Mouse (Mus musculus) intestine, embryonic 16.5 days (tissue): ENCODE results near the gene Rprd1b. TPM values are rescaled to one million over a fixed set of nuclear protein-coding genes. Genes with fewer than 3 reads are reported as not detected.
"Not testable (repeated sequence)": the region's sequence is repeated elsewhere in the genome, so short reads cannot be mapped to it uniquely, and the experiment has no call there.

ENCODE experiments used
- ATAC-seq: fragments of 200-750 bp; cut with Nextera tagmentation; 2 replicates; pipeline ENCODE4 v1.8.0; 2017; ENCODE audit warnings: moderate TSS enrichment, moderate library complexity
- H3K27ac ChIP-seq: fragments of 300-500 bp; sonication (generic); 2 replicates; pipeline ENCODE4 v1.5.1; 2014; ENCODE audit warnings: mild to moderate bottlenecking, low read length
- H3K27me3 ChIP-seq: fragments of 300-500 bp; sonication (generic); replicated peaks from 2 replicates; pipeline ENCODE4 v1.6.1; 2014; ENCODE audit warnings: low read length, control low read depth, mixed read lengths; ENCODE audit not compliant: control insufficient read depth, insufficient read depth
- H3K36me3 ChIP-seq: fragments of 300-500 bp; sonication (generic); 2 replicates; pipeline ENCODE4 v1.6.1; 2014; ENCODE audit warnings: low read length, control low read depth; ENCODE audit not compliant: control insufficient read depth, insufficient read depth
- H3K4me1 ChIP-seq: fragments of 300-500 bp; sonication (generic); 2 replicates; pipeline ENCODE4 v1.6.1; 2014; ENCODE audit warnings: low read length, control low read depth, mixed read lengths; ENCODE audit not compliant: control insufficient read depth, insufficient read depth
- H3K4me2 ChIP-seq: fragments of 300-500 bp; sonication (generic); 2 replicates; pipeline ENCODE4 v1.6.1; 2014; ENCODE audit warnings: low read depth, low read length, control low read depth
- H3K4me3 ChIP-seq: fragments of 300-500 bp; sonication (generic); 2 replicates; pipeline ENCODE4 v1.5.1; 2014; ENCODE audit warnings: mild to moderate bottlenecking, low read length
- H3K9ac ChIP-seq: fragments of 300-500 bp; sonication (generic); 2 replicates; pipeline ENCODE4 v1.6.1; 2014; ENCODE audit warnings: low read depth, low read length
- H3K9me3 ChIP-seq: fragments of 300-500 bp; sonication (generic); 2 replicates; pipeline ENCODE4 v1.6.1; 2016; ENCODE audit warnings: low read length, control low read depth; ENCODE audit not compliant: control insufficient read depth
- WGBS: fragments of 180-500 bp; shearing (Covaris S2); extraction: QIAGEN DNeasy Blood & Tissue Kit; methylation state at CpG from one replicate; pipeline ENCODE4 v1.1.7; 2014; 5-methylcytosine and 5-hydroxymethylcytosine counted together
- polyA plus RNA-seq: library from polyadenylated mRNA; unstranded; fragments of >200 nt; fragmentation: Nextera tagmentation; extraction: Ambion mirVana; gene quantifications from 2 replicates; pipeline ENCODE4 v1.2.1, GENCODE M21; 2015

Rprd1b gene
- polyA plus RNA-seq, 1 experiment from 2014 or later: 34.2 TPM

- no peaks in the 10 kb centered on the region for H3K27me3 ChIP-seq
- peaks cover 13% of the 10 kb centered on the region for H3K36me3 ChIP-seq
- H3K4me3 ChIP-seq: no peak overlapping the region
- H3K4me1 ChIP-seq: no peaks in the 10 kb centered on the region
- 98% methylated on average over 3 of the region's 3 CpGs for WGBS
- H3K27ac ChIP-seq: no peak overlapping the region
- H3K9ac ChIP-seq: no peak overlapping the region
- no peak overlapping the region for H3K4me2 ChIP-seq
- ATAC-seq: no peak
- H3K9me3 ChIP-seq: no peaks in the 10 kb centered on the region
Measured at GRCm38 (mm10) chr2:158054596-158054995, 26.3 kb downstream of the Rprd1b start.

- not testable (repeated sequence) for ATAC-seq, H3K9me3 ChIP-seq, H3K9ac ChIP-seq, H3K27ac ChIP-seq, H3K4me1 ChIP-seq, H3K27me3 ChIP-seq, H3K4me2 ChIP-seq, H3K4me3 ChIP-seq
- H3K36me3 ChIP-seq: peaks cover 17% of the 10 kb centered on the region
- WGBS: 84% methylated on average over 8 of the region's 8 CpGs
Measured at GRCm38 (mm10) chr2:158055383-158055782, 27.1 kb downstream of the Rprd1b start.

- Histone ChIP-seq H3K4me2 (no peak overlapping the region), H3K27ac (no peak overlapping the region), H3K4me1 (no peaks in the 10 kb centered on the region), H3K9me3 (no peaks in the 10 kb centered on the region), H3K4me3 (no peak overlapping the region), H3K36me3 (peaks cover 12% of the 10 kb centered on the region; the same call in 1 of the 2 replicates), H3K9ac (no peak overlapping the region), H3K27me3 (no peaks in the 10 kb centered on the region)
- no peak for ATAC-seq
- 89% methylated on average over 3 of the region's 3 CpGs for WGBS
Measured at GRCm38 (mm10) chr2:158057030-158057429, 28.7 kb downstream of the Rprd1b start.

GRCm38 (mm10) chr2:158058534-158058933 lies 30.2 kb downstream of the Rprd1b start:
- H3K4me2 ChIP-seq: no peak overlapping the region
- 77% methylated on average over 10 of the region's 10 CpGs for WGBS
- no peaks in the 10 kb centered on the region for H3K9me3 ChIP-seq
- ATAC-seq: no peak
- H3K4me3 ChIP-seq: no peak overlapping the region
- H3K27me3 ChIP-seq: no peaks in the 10 kb centered on the region
- H3K9ac ChIP-seq: no peak overlapping the region
- H3K4me1 ChIP-seq: no peaks in the 10 kb centered on the region
- H3K36me3 ChIP-seq: peaks cover 12% of the 10 kb centered on the region; the same call in 1 of the 2 replicates
- no peak overlapping the region for H3K27ac ChIP-seq

- Histone ChIP-seq H3K9ac (no peak overlapping the region), H3K4me2 (no peak overlapping the region), H3K36me3 (peaks cover 12% of the 10 kb centered on the region; the same call in 1 of the 2 replicates), H3K27me3 (no peaks in the 10 kb centered on the region), H3K27ac (no peak overlapping the region), H3K4me3 (no peak overlapping the region), H3K4me1 (no peaks in the 10 kb centered on the region), H3K9me3 (no peaks in the 10 kb centered on the region)
- no peak for ATAC-seq
- 80% methylated on average over 8 of the region's 8 CpGs for WGBS
Measured at GRCm38 (mm10) chr2:158059666-158060105, 31.4 kb downstream of the Rprd1b start.

GRCm38 (mm10) chr2:158063036-158063435 lies 34.7 kb downstream of the Rprd1b start:
- Histone ChIP-seq H3K4me2 (no peak overlapping the region), H3K27me3 (no peaks in the 10 kb centered on the region), H3K4me3 (no peak overlapping the region), H3K4me1 (no peaks in the 10 kb centered on the region), H3K27ac (no peak overlapping the region), H3K36me3 (0 out of 2 replicates have a peak, but pooled peaks cover 6% of the 10 kb centered on the region), H3K9me3 (no peaks in the 10 kb centered on the region), H3K9ac (no peak overlapping the region)
- ATAC-seq: no peak
- 95% methylated on average over 3 of the region's 3 CpGs for WGBS

- no peaks in the 10 kb centered on the region for H3K4me1 ChIP-seq
- no peaks in the 10 kb centered on the region for H3K9me3 ChIP-seq
- H3K4me2 ChIP-seq: no peak overlapping the region
- no peak overlapping the region for H3K4me3 ChIP-seq
- H3K27me3 ChIP-seq: no peaks in the 10 kb centered on the region
- WGBS: 33% methylated on average over 3 of the region's 3 CpGs
- peak; percentile 38; the same call in 1 of the 2 replicates for ATAC-seq
- 0 out of 2 replicates have a peak, but pooled peaks cover 4% of the 10 kb centered on the region for H3K36me3 ChIP-seq
- no peak overlapping the region for H3K9ac ChIP-seq
- no peak overlapping the region for H3K27ac ChIP-seq
Measured at GRCm38 (mm10) chr2:158064571-158065048, 36.3 kb downstream of the Rprd1b start.

GRCm38 (mm10) chr2:158065064-158065463 lies 36.8 kb downstream of the Rprd1b start:
- Histone ChIP-seq H3K9ac (no peak overlapping the region), H3K36me3 (no peaks in the 10 kb centered on the region), H3K27me3 (no peaks in the 10 kb centered on the region), H3K4me2 (no peak overlapping the region), H3K27ac (no peak overlapping the region), H3K4me1 (no peaks in the 10 kb centered on the region), H3K4me3 (no peak overlapping the region), H3K9me3 (no peaks in the 10 kb centered on the region)
- WGBS: 73% methylated on average over 5 of the region's 5 CpGs
- peak; percentile 31 for ATAC-seq

GRCm38 (mm10) chr2:158066456-158066855 lies 38.2 kb downstream of the Rprd1b start:
- Histone ChIP-seq H3K4me1 (peaks cover 6% of the 10 kb centered on the region), H3K27me3 (no peaks in the 10 kb centered on the region), H3K27ac (no peak overlapping the region), H3K4me2 (no peak overlapping the region), H3K36me3 (no peaks in the 10 kb centered on the region), H3K9ac (no peak overlapping the region), H3K4me3 (no peak overlapping the region), H3K9me3 (no peaks in the 10 kb centered on the region)
- ATAC-seq: no peak

- Histone ChIP-seq H3K36me3 (no peaks in the 10 kb centered on the region; the same call in 1 of the 2 replicates), H3K27me3 (no peaks in the 10 kb centered on the region), H3K9me3 (no peaks in the 10 kb centered on the region), H3K4me1 (peaks cover 14% of the 10 kb centered on the region), H3K27ac (no peak overlapping the region), H3K9ac (no peak overlapping the region), H3K4me3 (no peak overlapping the region), H3K4me2 (no peak overlapping the region)
- ATAC-seq: no peak
- 95% methylated on average over 5 of the region's 5 CpGs for WGBS
Measured at GRCm38 (mm10) chr2:158067260-158067824, 39.0 kb downstream of the Rprd1b start.
